Mouse (Mus musculus): ENCODE measurements around the gene Haghl. TPM values are rescaled to one million over a fixed set of nuclear protein-coding genes. Genes with fewer than 3 reads are reported as not detected.
A peak's percentile ranks its signal among the peaks of the same experiment; 100 is the strongest.

Gene Haghl
- polyA plus RNA-seq (2021; fragmentation: Nextera tagmentation) = 76.2 and 91.6 TPM in 2 replicates
- long read RNA-seq, experiment 1, transcript Haghl-201 (9 exons, 1,405 nt) = major isoform, 75 of 114 reads
- long read RNA-seq, experiment 1, transcript Haghl-206 (8 exons, 1,074 nt) = minor isoform, 7 of 114 reads
- long read RNA-seq, experiment 1, transcript Haghl-211 (8 exons, 1,267 nt) = minor isoform, 7 of 114 reads
- long read RNA-seq, experiment 1, transcript Haghl-203 (8 exons, 1,128 nt) = minor isoform, 6 of 114 reads
- long read RNA-seq, experiment 1, partial matches to known transcripts = 3 of 114 reads
- long read RNA-seq, experiment 1, other reads (novel, unspliced or antisense) = 16 of 114 reads
- long read RNA-seq, experiment 2, transcript Haghl-201 (9 exons, 1,405 nt) = major isoform, 177 of 297 reads
- long read RNA-seq, experiment 2, transcript Haghl-203 (8 exons, 1,128 nt) = minor isoform, 7 of 297 reads
- long read RNA-seq, experiment 2, transcript Haghl-206 (8 exons, 1,074 nt) = minor isoform, 7 of 297 reads
- long read RNA-seq, experiment 2, transcript Haghl-211 (8 exons, 1,267 nt) = minor isoform, 36 of 297 reads
- long read RNA-seq, experiment 2, partial matches to known transcripts = 31 of 297 reads
- long read RNA-seq, experiment 2, other reads (novel, unspliced or antisense) = 33 of 297 reads

GRCm38 (mm10) chr17:25785281-25785745 is at the start of gene Haghl:
TSS of gene Haghl (minus strand) at chr17:25785673.

GRCm38 (mm10) chr17:25833291-25833663 is 47.8 kb upstream of the Haghl start, which contains the start of gene Stub1:
TSS of gene Stub1 (minus strand) at chr17:25833404.

GRCm38 (mm10) chr17:25828712-25829557 is 43.5 kb upstream of the Haghl start, which contains the start of gene Jmjd8:
TSS of gene Jmjd8 (plus strand) at chr17:25828867.

GRCm38 (mm10) chr17:25823452-25823851 is 38.0 kb upstream of the Haghl start, which contains the start of gene Wdr24:
TSS of gene Wdr24 (plus strand) at chr17:25823627.

DNA sequence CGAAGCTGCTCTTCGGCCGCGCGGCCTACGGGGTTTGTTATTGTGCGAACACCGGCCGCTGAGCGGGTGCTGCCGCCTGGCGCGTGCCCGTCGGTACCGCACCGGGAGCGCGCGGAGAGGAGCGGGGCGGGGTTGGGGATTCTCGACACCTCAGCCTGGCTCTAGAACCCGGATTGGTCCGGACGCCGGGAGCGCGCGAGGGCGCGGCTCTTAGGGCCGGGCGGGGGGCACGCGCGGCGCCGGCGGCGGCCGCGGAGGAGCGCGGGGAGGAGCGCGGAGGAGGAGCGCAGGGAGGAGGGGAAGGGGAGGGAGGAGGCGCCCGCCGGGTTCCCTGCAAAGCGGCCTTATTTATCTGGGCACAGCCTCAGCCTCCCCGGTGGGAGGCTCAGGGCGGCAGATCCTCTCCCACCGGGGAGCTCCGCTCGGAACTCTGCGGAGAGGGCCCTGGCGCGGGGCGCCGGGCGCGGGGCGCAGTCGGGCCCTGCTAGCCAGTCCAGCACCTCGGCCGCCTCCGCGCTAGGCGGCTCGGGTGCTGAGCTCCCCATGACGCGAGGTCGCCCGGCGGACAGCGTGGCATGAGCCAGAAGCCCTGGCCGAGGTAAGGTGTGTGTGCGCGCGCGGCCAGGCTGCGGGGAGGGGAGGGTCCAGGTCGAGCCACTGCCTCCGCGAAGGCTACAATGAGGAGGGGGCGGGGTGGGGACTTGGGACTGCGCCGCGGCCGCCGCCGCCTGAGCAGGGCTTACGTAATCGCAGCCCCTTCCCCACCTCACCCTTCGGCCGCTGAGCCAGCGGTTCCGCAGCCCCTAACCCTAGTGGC is 23.5 kb upstream of the Haghl start, which contains the start of gene Fbxl16:
TSS of gene Fbxl16 (plus strand) at position 297 of the 817 bp plus-strand sequence.

DNA sequence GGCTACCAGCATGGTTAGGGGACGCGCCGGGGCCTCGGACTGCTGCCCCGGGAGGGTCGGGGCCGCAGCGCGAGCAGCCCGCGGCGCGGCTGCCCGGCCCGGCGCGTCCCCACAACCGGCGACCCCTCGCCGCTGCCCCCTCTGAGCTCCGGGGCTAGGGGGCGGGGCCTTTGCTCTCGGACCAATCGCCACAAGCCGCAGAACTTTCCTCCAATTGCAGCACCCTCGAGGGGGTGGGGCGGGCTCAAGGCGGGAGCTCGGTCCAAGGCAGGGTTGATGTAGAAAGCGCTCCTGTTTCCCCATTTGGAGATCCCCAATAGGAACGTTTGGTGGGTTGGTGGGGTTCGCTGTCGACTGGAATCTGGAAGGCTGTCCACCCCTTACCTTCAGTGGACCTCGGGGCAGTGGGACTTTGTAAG is 11.5 kb upstream of the Haghl start, which contains the start of gene Metrn:
TSS of gene Metrn (minus strand) at position 186 of the 419 bp plus-strand sequence.

DNA sequence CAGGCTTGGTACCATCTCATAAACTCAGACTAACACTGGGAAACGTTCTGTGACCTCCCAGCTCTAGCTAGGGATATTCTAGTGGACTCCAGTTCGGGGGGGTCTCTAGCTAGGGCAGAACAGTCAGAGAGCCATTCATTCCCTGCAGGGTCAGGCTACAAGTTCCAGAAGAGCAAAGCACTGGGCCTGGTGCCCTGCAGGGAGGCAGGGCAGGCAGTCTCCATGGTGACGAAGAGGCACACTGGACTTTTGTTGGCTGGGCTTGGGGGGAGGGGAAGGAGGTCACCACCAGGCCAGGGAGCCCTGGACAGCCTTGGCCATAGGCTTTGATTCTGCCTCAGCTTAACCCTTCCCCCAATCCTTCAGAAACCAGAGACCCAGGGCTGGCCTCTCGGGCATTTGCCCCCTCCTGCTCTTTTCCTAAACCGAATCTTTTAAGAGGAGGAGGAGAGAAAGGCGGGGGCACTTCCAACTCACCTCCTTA is 10.2 kb upstream of the Haghl start, which contains the start of gene AC134908.4:
TSS of gene AC134908.4 (minus strand) at position 51 of the 484 bp plus-strand sequence.

GRCm38 (mm10) chr17:25792615-25793014 is 7.1 kb upstream of the Haghl start, which contains the start of gene Fam173a:
TSS of gene Fam173a (minus strand) at chr17:25792901.

DNA sequence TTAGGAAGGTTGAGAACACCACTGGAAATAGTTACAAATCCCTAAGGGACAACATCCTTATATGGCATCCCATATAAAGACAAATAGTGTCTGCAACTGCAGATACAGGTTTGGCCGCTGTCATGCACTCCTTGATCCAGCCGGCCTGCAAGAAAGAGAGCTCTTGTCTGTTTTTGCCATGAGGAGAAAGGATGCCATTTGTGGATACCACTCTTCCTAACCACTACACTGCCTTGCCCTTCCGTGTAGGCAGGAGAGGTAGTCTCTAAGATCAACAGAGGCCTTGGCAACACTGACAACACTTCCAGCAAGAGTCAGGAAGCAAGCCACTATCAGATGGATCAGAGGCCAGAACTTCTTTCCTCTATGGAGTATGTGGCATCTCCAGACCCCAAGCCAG is 807 bp upstream of the Haghl start, which contains the start of gene Ccdc78:
TSS of gene Ccdc78 (plus strand) at position 301 of the 400 bp plus-strand sequence.

GRCm38 (mm10) chr17:25773549-25774120 is 11.8 kb downstream of the Haghl start, which contains the start of gene Narfl:
TSS of gene Narfl (plus strand) at chr17:25773776.

GRCm38 (mm10) chr17:25754241-25754640 is 31.2 kb downstream of the Haghl start, which contains the start of gene Msln:
TSS of gene Msln (minus strand) at chr17:25754378.

DNA sequence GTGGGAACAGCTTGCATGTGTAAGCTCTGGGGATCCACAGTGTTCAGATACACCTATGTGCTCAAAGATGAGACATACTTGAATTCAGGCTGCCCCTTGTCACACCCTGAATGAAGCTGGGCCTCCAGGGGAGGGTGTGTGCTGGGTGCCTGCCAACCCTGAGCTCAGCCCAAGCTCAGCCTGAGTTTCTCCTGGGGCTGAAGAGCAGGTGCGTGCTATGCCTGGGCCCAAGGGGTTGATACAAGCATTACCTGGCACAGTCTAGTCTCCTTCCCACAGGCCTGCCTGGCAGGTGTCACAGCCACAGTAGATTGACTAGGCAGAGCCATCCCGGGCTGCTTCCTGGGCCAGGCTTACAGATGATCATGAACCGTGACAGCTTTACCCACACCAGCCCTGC is 49.7 kb downstream of the Haghl start, which contains the start of gene Mslnl:
TSS of gene Mslnl (plus strand) at position 298 of the 400 bp plus-strand sequence.

Small RNA genes lying within 50 kb of the gene (microRNA-seq; reads per million reads assigned to microRNA genes)
- gene Gm25083 (not detected), gene Mir3082 (3.2 reads per million, percentile 10 among the genes with 10 or more reads in this experiment), gene Mir6966 (1.5 reads per million)

Other genes with a start within 250 kb of the Haghl start
- 43.6 and 69.7 TPM in 2 replicates for gene Sox8, start 215.0 kb downstream of the Haghl start, polyA plus RNA-seq (2021; fragmentation: Nextera tagmentation)
- gene Lmf1, start 206.6 kb downstream of the Haghl start, polyA plus RNA-seq (2021; fragmentation: Nextera tagmentation) = 31.8 and 35.9 TPM in 2 replicates
- 621 and 686 TPM in 2 replicates for gene Gng13, start 68.5 kb downstream of the Haghl start, polyA plus RNA-seq (2021; fragmentation: Nextera tagmentation)
- 0.99 and 1.8 TPM in 2 replicates for gene Chtf18, start 58.3 kb downstream of the Haghl start, polyA plus RNA-seq (2021; fragmentation: Nextera tagmentation)
- gene Rpusd1, start 58.0 kb downstream of the Haghl start, polyA plus RNA-seq (2021; fragmentation: Nextera tagmentation) = 52.1 and 53.1 TPM in 2 replicates
- gene Mslnl, start 49.6 kb downstream of the Haghl start, polyA plus RNA-seq (2021; fragmentation: Nextera tagmentation) = not detected in 2 replicates
- gene Msln, start 31.3 kb downstream of the Haghl start, polyA plus RNA-seq (2021; fragmentation: Nextera tagmentation) = 0.21 and 0.24 TPM in 2 replicates
- gene Narfl, start 11.9 kb downstream of the Haghl start, polyA plus RNA-seq (2021; fragmentation: Nextera tagmentation) = 32.8 and 34.8 TPM in 2 replicates
- 0.36 and 0.49 TPM in 2 replicates for gene Ccdc78, start 907 bp upstream of the Haghl start, polyA plus RNA-seq (2021; fragmentation: Nextera tagmentation)
- gene Fam173a, start 7.2 kb upstream of the Haghl start, polyA plus RNA-seq (2021; fragmentation: Nextera tagmentation) = 182 and 194 TPM in 2 replicates
- gene AC134908.4, start 10.0 kb upstream of the Haghl start, polyA plus RNA-seq (2021; fragmentation: Nextera tagmentation) = 2.4 and 3.0 TPM in 2 replicates
- 7.3 and 11.1 TPM in 2 replicates for gene Metrn, start 11.5 kb upstream of the Haghl start, polyA plus RNA-seq (2021; fragmentation: Nextera tagmentation)
- 218 and 257 TPM in 2 replicates for gene Fbxl16, start 23.4 kb upstream of the Haghl start, polyA plus RNA-seq (2021; fragmentation: Nextera tagmentation)
- 15.6 and 18.6 TPM in 2 replicates for gene Wdr24, start 38.0 kb upstream of the Haghl start, polyA plus RNA-seq (2021; fragmentation: Nextera tagmentation)
- gene Jmjd8, start 43.2 kb upstream of the Haghl start, polyA plus RNA-seq (2021; fragmentation: Nextera tagmentation) = 33.3 and 39.5 TPM in 2 replicates
- gene Stub1, start 47.7 kb upstream of the Haghl start, polyA plus RNA-seq (2021; fragmentation: Nextera tagmentation) = 365 and 398 TPM in 2 replicates
- gene Rhbdl1, start 51.6 kb upstream of the Haghl start, polyA plus RNA-seq (2021; fragmentation: Nextera tagmentation) = 18.4 and 27.7 TPM in 2 replicates
- gene Gm20683, start 56.1 kb upstream of the Haghl start, polyA plus RNA-seq (2021; fragmentation: Nextera tagmentation) = 2.1 and 2.8 TPM in 2 replicates
- gene Rhot2, start 59.2 kb upstream of the Haghl start, polyA plus RNA-seq (2021; fragmentation: Nextera tagmentation) = 8.6 and 8.7 TPM in 2 replicates
- 2.1 and 2.3 TPM in 2 replicates for gene Wdr90, start 75.8 kb upstream of the Haghl start, polyA plus RNA-seq (2021; fragmentation: Nextera tagmentation)
- 36.0 and 36.4 TPM in 2 replicates for gene Mcrip2, start 83.1 kb upstream of the Haghl start, polyA plus RNA-seq (2021; fragmentation: Nextera tagmentation)
- 87.8 and 94.9 TPM in 2 replicates for gene Mettl26, start 89.4 kb upstream of the Haghl start, polyA plus RNA-seq (2021; fragmentation: Nextera tagmentation)
- gene Wfikkn1, start 95.2 kb upstream of the Haghl start, polyA plus RNA-seq (2021; fragmentation: Nextera tagmentation) = not detected in 2 replicates
- 6.4 and 7.1 TPM in 2 replicates for gene Rab40c, start 134.1 kb upstream of the Haghl start, polyA plus RNA-seq (2021; fragmentation: Nextera tagmentation)
- gene Pigq, start 159.3 kb upstream of the Haghl start, polyA plus RNA-seq (2021; fragmentation: Nextera tagmentation) = 115 and 168 TPM in 2 replicates
- 1.6 and 1.9 TPM in 2 replicates for gene Nhlrc4, start 159.3 kb upstream of the Haghl start, polyA plus RNA-seq (2021; fragmentation: Nextera tagmentation)
- 0.54 and 1.1 TPM in 2 replicates for gene A930017K11Rik, start 166.9 kb upstream of the Haghl start, polyA plus RNA-seq (2021; fragmentation: Nextera tagmentation)
- gene Capn15, start 200.1 kb upstream of the Haghl start, polyA plus RNA-seq (2021; fragmentation: Nextera tagmentation) = 9.0 and 12.3 TPM in 2 replicates